Mouse (Mus musculus): Measurements from ENCODE around the gene Igfbp6. TPM values are rescaled to one million over a fixed set of nuclear protein-coding genes. Genes with fewer than 3 reads are reported as not detected.

Gene Igfbp6
- polyA plus RNA-seq, 1 experiment = not detected

DNA sequence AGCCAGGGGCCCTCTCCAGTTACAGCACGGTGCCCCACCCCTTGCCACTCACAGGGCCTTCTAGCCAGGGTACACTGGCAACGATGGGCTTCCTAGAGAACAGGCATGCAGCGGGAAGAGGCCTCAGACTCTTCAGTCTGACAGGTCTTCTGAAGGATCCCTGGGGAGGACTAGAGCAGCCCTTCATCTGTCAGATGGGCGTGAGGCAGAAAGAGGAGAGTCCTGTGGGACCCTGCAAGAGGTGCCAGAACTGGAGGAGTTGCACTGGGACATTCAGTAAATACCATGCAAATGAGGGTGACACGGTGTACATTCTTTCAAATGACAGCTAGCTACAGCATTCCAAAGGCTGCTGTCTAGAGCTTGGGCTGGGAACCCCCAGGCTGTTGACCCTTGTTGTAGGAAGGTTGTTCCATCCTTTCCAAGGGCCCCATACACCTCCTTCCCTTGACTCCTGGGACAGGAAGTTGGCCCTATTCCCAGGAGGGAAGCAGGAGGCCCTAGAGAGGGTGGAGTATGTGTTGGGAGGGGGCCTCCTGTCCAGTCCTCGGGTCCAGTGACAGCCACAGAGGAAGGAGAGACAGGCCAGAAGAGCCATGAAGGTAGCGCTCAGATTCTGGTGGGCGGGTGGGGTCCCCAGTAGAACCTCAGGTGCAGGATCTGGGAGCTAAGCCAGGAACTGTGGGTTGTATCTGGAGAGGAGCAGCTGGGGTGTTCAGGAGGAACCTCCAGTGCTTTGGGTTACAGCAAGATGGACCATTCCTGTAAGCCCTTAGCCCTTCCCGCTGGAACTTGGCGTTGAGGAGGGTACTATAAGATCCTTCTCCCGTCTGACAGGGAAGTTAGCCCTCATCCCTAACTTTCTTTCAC is 42.3 kb upstream of the Igfbp6 start:
- H3K4me1 ChIP-seq (ENCODE audit: control insufficient read depth, insufficient read depth, low read length) = peaks cover 64% of the 10 kb centered on the region
- TF ChIP-seq CTCF (IDR thresholded peaks at IDR 0.05; ENCODE audit: insufficient read depth, low read depth, low read length) (no peak), POLR2A (IDR thresholded peaks at IDR 0.05; ENCODE audit: insufficient read depth, low read depth, low read length) (no peak)
- H3K4me3 ChIP-seq (ENCODE audit: insufficient read depth, low read depth, low read length) = peak overlapping the region; percentile 2
- WGBS = 62% methylated on average over 11 of the region's 11 CpGs
- H3K27ac ChIP-seq (ENCODE audit: insufficient read depth, low read depth, low read length) = peak overlapping the region; percentile 37

GRCm38 (mm10) chr15:102102548-102103121 is 41.5 kb upstream of the Igfbp6 start:
- 55% methylated on average over 6 of the region's 6 CpGs for WGBS
- H3K27ac ChIP-seq (ENCODE audit: insufficient read depth, low read depth, low read length) = peak overlapping the region; percentile 64
- TF ChIP-seq CTCF (IDR thresholded peaks at IDR 0.05; ENCODE audit: insufficient read depth, low read depth, low read length) (no peak), POLR2A (IDR thresholded peaks at IDR 0.05; ENCODE audit: insufficient read depth, low read depth, low read length) (no peak)
- peaks cover 66% of the 10 kb centered on the region for H3K4me1 ChIP-seq (ENCODE audit: control insufficient read depth, insufficient read depth, low read length)
- H3K4me3 ChIP-seq (ENCODE audit: insufficient read depth, low read depth, low read length) = peak overlapping the region; percentile 20

DNA sequence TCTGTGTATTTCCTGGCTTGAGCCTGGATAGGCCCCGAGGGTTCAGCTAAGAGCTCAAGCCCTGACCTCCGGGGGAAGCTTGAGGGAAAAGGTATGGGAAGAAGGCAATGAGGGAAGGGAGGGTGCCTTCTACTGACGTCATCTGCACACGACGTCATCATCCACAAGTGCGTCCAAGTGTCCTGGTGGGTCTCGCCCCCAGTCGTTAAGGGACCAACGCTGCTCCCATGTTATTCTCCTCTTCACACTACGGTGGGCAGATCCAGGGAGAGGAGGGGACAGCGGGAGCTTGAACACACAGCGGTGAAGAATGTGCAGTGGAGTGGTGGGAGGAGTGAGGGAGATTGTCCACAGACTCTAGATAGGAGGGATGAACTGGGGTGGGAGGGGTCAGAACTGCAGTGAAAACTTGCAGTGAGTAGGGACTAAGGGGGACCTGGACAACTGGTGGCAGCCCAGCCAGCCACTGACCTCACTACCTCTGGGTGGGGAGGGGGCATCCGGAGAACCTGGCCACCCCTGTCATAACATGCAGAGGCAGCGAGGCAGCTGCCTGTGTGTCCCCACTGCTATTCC is 40.7 kb upstream of the Igfbp6 start:
- peak overlapping the region; percentile 64 for H3K27ac ChIP-seq (ENCODE audit: insufficient read depth, low read depth, low read length)
- peaks cover 72% of the 10 kb centered on the region for H3K4me1 ChIP-seq (ENCODE audit: control insufficient read depth, insufficient read depth, low read length)
- TF ChIP-seq CTCF (IDR thresholded peaks at IDR 0.05; ENCODE audit: insufficient read depth, low read depth, low read length) (no peak), POLR2A (IDR thresholded peaks at IDR 0.05; ENCODE audit: insufficient read depth, low read depth, low read length) (no peak; the same call in 1 of the 2 replicates)
- peak overlapping the region; percentile 20 for H3K4me3 ChIP-seq (ENCODE audit: insufficient read depth, low read depth, low read length)
- 21% methylated on average over 14 of the region's 14 CpGs for WGBS

DNA sequence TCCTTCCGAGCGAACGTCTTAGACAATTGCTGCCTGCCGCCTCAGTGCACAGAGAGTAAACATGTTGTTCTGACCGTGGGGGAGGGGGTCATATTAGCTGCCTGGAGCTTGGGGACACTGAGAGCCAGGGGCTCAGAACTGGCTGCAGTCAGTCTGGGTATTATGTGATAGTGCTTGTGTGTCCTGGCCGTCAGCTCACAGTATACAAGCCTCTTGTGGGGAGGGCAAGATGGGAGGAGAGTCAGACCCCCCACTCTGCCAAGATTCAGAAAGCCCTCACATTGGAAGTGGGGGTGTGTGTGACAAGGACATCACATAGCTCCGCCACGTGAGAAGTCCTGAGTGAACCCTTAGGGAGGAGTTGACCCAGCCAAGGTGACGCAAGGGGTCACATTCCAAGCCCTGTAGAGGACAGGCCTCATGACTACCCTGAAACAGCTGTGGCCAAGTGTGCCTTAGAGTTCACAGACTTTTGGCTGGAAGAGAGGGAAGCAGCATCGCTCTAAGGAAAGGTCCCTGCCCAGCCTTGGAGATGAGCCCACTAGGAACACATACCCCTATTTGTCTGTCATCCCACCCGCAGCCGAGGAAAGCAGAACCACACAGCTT is 40.1 kb upstream of the Igfbp6 start:
- TF ChIP-seq CTCF (IDR thresholded peaks at IDR 0.05; ENCODE audit: insufficient read depth, low read depth, low read length) = no peak
- TF ChIP-seq POLR2A (IDR thresholded peaks at IDR 0.05; ENCODE audit: insufficient read depth, low read depth, low read length) = no peak
- peak overlapping the region; percentile 64 for H3K27ac ChIP-seq (ENCODE audit: insufficient read depth, low read depth, low read length)
- H3K4me3 ChIP-seq (ENCODE audit: insufficient read depth, low read depth, low read length) = peak overlapping the region; percentile 20; the same call in 1 of the 2 replicates
- H3K4me1 ChIP-seq (ENCODE audit: control insufficient read depth, insufficient read depth, low read length) = peaks cover 76% of the 10 kb centered on the region
- 29% methylated on average over 12 of the region's 12 CpGs for WGBS

DNA sequence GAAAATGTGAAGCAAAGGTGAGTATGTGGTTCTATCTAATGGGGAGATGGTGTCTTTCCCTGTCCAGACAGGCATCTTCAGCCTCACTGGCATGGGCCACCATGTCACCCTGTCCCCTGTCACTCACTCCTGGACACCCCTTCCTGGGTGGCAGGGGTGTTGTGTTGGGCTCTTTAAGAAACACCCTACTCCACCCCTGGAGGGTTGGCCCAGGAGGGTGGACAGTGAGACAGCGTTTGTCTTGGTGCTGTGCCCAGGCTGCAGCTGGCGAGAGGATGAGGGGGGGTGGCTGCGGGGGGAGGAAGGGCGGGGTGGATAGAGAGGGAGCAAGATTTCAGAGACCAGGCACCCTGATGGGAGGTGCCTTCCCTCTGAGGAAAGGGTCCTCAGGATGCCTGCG is 38.8 kb upstream of the Igfbp6 start:
- no peak for TF ChIP-seq POLR2A (IDR thresholded peaks at IDR 0.05; ENCODE audit: insufficient read depth, low read depth, low read length)
- no peak for TF ChIP-seq CTCF (IDR thresholded peaks at IDR 0.05; ENCODE audit: insufficient read depth, low read depth, low read length)
- WGBS = 14% methylated on average over 5 of the region's 5 CpGs
- H3K4me1 ChIP-seq (ENCODE audit: control insufficient read depth, insufficient read depth, low read length) = peaks cover 74% of the 10 kb centered on the region
- no peak overlapping the region for H3K27ac ChIP-seq (ENCODE audit: insufficient read depth, low read depth, low read length)
- no peak overlapping the region for H3K4me3 ChIP-seq (ENCODE audit: insufficient read depth, low read depth, low read length)

GRCm38 (mm10) chr15:102105764-102106730 is 38.1 kb upstream of the Igfbp6 start:
- 50% methylated on average over 18 of the region's 18 CpGs for WGBS
- no peak for TF ChIP-seq CTCF (IDR thresholded peaks at IDR 0.05; ENCODE audit: insufficient read depth, low read depth, low read length)
- TF ChIP-seq POLR2A (IDR thresholded peaks at IDR 0.05; ENCODE audit: insufficient read depth, low read depth, low read length) = no peak
- H3K27ac ChIP-seq (ENCODE audit: insufficient read depth, low read depth, low read length) = no peak overlapping the region
- H3K4me3 ChIP-seq (ENCODE audit: insufficient read depth, low read depth, low read length) = no peak overlapping the region
- H3K4me1 ChIP-seq (ENCODE audit: control insufficient read depth, insufficient read depth, low read length) = peaks cover 67% of the 10 kb centered on the region

DNA sequence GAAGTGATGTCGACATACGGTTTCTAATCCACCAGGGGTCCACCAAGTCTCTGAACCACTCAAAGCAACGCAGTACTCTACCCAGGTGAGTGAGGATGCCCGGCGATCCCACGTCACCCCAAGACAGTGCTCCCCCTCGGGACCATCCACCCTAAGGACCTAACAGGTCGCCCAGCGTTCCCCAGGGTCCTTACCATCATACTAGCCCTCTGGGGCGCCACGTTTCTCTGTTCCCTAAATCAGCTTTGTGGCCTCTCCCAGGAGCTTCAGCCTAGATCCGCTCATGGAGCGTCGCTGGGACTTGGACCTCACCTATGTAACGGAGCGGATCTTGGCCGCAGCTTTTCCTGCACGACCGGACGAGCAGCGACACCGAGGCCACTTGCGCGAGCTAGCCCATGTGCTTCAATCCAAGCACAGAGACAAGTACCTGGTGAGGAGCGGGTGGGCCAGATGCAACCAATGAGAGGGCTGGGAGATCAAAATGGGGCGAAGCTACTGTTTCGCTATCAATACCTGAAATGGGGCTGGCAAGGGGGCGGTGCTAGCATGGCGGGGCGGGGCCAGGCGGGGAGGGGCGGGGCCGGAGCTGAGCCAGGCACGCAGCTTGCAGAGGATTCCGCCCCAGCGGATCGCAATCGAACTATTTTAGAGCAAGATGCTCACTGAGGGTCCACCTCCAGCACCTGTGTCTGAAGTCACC is 37.3 kb upstream of the Igfbp6 start:
- TF ChIP-seq CTCF (IDR thresholded peaks at IDR 0.05; ENCODE audit: insufficient read depth, low read depth, low read length) = no peak
- no peak for TF ChIP-seq POLR2A (IDR thresholded peaks at IDR 0.05; ENCODE audit: insufficient read depth, low read depth, low read length)
- H3K4me3 ChIP-seq (ENCODE audit: insufficient read depth, low read depth, low read length) = no peak overlapping the region
- 25% methylated on average over 38 of the region's 38 CpGs for WGBS
- H3K27ac ChIP-seq (ENCODE audit: insufficient read depth, low read depth, low read length) = no peak overlapping the region
- peaks cover 60% of the 10 kb centered on the region for H3K4me1 ChIP-seq (ENCODE audit: control insufficient read depth, insufficient read depth, low read length)

Data from olfactory bulb, adult 2 months (tissue).